Mouse (Mus musculus) R1 (cell line): ENCODE measurements around the gene Gm20388.
A peak's percentile ranks its signal among the peaks of the same experiment; 100 is the strongest.
"Not testable (repeated sequence)": the region's sequence is repeated elsewhere in the genome, so short reads cannot be mapped to it uniquely, and the experiment has no call there.

Experiments
- DNase-seq: peaks from one replicate; pipeline ENCODE4 v3.0.0-alpha.2; 2018; ENCODE audit warnings: low read depth, low spot score

Gene Gm20388

DNA sequence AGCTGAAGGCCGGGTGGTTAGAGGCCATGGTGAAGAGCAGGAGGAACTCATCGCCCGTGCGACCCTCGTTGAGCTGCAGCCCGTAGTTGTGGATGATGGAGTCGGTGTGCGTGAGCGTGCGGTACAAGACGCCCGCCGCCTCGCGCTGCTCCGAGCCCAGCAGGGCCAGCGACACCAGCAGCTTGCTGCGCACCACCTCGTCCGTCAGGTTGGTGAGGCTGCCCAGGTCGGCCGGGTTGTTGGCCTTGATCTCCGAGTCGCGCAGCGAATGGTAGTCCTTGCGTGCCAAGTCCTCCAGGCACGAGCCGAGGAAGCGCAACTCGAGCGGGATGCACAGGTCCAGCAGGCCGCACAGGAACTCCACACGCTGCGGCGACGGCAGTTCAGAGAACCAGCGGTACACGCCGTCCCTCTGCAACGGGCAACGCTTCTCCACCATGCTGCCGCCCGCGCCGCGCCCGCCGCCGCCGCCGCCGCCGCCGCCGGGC, 1741.3 kb downstream of the Gm20388 start:
- peak; percentile 50 for DNase-seq

GRCm38 (mm10) chr8:121652774-121653323, 1742.2 kb downstream of the Gm20388 start, which contains the start of gene Zcchc14:
TSS of gene Zcchc14 (minus strand) at chr8:121652901.
- peak; percentile 98 for DNase-seq

DNA sequence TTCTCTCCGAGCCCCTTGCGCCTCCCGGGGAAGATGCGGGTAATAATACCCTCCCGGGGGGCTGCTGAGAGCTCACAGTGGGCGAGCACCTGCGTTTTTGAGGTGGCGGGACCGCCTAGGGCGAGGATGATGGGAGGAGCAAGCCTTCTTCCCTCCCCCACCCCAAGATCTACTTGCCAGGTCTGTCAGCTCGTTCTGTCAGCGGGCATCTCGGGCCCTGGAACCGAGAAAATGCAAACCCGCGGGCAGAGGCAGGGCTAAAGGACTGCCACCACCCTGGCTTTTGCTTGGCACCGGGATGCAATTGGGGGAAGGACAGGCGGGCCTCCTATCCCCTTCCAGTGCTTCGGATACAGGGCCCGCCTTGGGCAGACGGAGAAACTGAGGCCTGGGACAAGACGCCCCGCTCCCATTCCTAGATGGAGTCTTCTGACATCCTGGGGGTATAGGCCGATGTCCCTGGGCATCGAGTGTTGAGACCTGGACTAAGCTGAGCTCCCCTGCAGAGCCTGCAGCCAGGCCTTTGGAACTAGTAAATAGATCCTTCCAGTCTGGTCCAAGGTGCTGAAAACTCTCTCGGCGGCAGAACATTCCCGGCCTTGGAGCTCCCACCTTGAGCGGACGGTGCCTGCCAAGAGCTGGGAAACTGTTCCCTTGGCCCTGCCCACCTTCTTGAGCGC, 1742.8 kb downstream of the Gm20388 start:
- DNase-seq: peak; percentile 75

DNA sequence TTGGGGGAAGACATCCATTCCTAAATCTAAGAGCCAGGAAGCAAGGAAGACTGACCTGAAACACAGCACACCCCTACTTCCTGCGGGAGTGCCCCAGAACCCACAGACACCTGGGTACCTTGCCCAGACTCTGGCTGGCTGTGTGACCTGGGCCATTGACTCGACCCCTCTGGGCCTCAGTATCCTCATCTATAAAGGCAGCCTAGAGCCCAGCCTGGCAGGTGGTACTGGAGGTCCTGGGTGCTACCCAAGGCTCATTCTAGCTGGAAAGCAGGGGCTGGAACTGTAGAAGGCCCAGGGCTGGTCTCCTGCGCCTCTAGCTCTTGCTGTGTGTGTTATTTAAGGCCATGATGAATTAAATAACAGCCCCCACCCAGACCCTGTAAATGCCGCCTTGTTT, 1743.5 kb downstream of the Gm20388 start:
- no peak for DNase-seq

GRCm38 (mm10) chr8:121654966-121655494, 1744.4 kb downstream of the Gm20388 start:
- DNase-seq: no peak

- DNase-seq: no peak
These were observed 1750.0 kb downstream of the Gm20388 start for GRCm38 (mm10) chr8:121660602-121661001.

DNA sequence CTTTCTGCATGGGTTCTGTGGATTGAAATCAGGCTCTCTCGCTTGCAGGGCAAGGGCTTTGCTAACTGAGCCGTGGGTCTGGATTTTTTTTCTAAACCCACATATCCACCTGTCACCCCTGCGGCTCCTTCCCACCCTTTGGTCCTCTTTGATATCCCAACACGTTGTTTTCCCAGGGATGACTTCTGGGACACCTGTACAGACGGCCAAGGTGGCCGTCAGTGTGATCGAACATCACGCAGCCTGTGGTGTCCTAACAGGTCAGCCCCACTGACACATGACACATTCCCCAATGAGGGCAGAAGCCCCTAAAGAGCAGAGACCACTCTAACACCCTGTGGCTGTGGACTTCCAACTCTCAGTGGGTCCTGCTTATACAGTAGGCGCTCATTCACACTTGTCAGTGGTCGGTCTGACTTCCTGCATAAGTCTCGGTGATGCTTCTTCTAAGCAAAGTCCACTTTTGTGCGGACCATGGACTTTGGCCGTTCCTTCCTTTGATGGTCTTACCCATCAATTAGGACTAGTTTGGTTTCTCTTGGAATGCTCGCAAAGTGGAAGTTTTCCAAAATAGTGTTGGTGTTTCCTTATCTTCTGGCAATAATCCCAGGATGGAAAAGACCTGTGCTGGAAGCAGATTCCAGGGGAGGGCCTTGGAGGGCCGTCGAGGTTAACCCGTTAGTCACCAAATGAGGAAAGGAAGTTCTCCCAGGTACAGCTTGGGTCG, 1751.2 kb downstream of the Gm20388 start:
- no peak for DNase-seq

GRCm38 (mm10) chr8:121663101-121663500, 1752.5 kb downstream of the Gm20388 start:
- DNase-seq: no peak

DNA sequence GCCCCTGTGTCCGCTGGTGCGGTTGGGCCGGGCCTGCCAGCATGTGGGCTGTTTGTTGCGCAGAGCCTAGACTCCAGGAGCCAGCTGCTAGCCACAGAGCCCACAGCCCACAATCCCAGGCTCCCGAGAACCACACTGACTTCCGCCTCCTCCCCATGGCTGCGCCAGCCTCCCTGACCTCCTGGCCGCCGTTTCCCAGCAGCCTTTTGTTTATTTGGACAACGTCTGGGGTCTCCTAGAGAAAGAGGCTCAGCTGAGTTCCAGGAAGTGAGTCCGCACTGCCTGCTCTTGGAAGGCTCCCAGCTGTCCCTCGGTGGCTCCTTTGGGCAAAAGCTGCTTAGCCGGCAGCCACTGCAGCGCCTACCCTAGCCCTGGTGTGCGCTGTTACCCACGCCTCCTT, 1754.7 kb downstream of the Gm20388 start:
- peak; percentile 68 for DNase-seq

DNA sequence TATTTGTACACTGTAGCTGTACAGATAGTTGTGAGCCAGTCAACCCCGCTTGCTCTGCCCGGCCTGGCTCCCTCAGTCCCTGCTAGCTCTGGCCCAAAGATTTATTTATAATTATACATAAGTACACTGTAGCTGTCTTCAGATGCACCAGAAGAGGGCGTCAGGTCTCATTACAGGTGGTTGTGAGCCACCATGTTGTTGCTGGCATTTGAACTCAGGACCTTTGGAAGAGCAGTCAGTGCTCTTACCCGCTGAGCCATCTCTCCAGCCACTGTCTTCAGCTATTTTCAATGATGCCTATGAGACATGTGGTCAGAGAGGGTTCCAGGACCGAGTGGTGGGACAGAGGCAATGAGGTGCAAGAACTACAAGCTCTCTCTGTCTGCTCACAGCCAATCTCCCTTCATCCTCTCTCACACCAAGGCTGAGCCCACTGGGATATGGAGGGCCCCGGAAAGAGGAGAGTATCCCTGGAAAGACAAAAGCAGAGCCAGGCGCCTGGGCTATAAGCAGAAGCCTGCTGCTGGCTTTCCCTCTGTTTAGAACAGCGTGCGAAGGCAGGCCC, 1757.4 kb downstream of the Gm20388 start:
- not testable (repeated sequence) for DNase-seq

GRCm38 (mm10) chr8:121668553-121668952, 1757.9 kb downstream of the Gm20388 start:
- no peak for DNase-seq

GRCm38 (mm10) chr8:121669208-121669607, 1758.6 kb downstream of the Gm20388 start:
- DNase-seq: peak; percentile 34

GRCm38 (mm10) chr8:121673153-121673552, 1762.5 kb downstream of the Gm20388 start:
- DNase-seq: no peak

GRCm38 (mm10) chr8:121673917-121674316, 1763.3 kb downstream of the Gm20388 start:
- DNase-seq: peak; percentile 77

- peak; percentile 77 for DNase-seq
These were observed 1763.9 kb downstream of the Gm20388 start for GRCm38 (mm10) chr8:121674524-121674923.

DNA sequence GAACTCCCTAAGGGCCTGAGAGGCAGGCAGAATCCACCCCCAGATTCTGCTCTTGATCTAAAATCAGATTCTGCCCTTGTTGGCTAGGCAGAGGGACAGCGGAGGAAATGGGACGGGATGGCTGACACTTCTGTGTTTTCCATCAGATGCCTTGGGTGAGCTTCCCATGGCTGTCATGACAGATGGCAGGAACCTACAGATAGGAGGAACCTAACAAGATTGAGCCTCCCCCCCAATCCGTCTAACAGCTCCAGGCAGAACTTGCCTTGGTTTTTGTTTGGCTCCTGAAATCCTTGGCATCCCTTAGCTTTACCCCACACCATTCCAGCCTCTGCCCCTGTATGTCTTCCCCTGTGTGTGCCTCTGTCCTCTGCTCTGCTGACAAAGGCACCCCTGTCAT, 1764.5 kb downstream of the Gm20388 start:
- no peak for DNase-seq

DNA sequence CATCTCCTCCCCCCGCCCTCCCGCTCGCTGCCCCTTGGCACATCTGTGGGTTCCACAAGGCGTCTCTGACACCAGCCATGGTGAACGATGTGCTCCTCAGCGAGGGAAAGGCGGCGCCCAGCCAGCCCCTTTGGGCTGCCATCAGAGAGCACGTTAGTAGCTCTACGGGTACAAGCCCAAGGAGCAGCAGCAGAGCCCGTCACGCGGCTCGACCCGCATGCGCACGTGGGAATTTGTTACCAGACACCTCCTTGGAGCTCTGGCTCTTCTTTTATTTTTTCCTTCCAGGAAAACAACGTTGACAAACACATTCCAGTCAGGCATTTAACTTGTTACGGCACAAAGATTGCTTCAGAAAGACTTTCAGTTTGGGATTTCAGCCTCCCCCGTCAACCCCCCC, 1765.1 kb downstream of the Gm20388 start:
- DNase-seq: peak; percentile 35

DNA sequence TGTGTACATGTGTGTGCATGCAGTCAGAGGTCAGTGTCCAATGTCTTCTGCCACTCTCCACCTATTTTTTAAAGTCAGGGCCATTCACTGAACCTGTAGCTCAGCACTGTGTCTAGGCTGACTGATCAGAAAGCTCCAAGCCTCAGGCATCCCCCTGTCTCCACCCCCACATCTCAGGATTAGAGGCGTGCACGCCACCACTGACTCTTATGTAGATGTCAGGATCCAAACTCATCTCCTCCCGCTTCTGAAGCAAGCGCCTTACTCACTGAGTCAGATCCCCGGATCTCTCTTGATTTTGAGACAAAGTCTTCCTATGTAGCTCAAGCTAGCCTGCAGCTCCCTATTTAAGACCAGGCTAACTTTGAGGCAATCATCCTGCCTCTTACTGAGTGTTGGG, 1768.1 kb downstream of the Gm20388 start:
- no peak for DNase-seq

GRCm38 (mm10) chr8:121680896-121681295, 1770.3 kb downstream of the Gm20388 start:
- DNase-seq: no peak

GRCm38 (mm10) chr8:121681457-121681856, 1770.8 kb downstream of the Gm20388 start:
- DNase-seq: no peak

DNA sequence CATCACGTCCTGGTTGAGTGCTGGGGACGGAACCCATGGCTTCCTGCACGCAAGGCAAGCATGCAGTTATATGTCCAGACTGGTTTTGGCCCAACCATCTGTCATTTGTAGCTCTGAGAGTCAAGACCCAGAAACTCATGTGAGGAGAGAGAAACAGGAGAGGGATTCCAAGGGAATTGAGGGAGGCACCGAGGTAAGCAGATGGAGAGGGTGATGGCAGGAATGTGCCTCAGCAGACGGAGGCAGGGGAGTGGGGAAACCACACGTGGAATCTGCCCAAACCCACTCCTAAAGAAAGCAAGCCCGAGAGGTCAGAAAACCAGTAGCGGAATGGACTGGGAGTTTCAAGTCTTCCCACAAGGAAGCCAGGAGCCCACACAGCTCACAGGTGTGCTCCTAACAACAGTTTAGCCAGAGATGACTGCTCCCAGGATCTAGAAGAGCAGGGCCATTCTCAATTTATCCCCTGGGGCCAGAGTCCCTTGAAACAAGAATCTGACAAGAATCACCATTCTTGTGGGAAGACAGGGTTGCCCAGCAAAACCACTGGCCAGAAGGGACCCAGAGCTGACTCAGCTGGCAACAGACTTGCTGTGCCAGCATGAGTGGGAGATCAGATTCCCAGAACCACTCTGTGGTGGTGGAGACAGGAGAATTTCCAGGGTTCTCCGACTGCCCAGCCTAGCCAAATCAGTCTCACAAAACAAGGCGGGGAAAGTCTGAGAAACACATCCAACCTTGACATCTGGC, 1772.6 kb downstream of the Gm20388 start:
- no peak for DNase-seq
